Mouse (Mus musculus) C2C12 (cell line): ENCODE measurements around the gene Sntb2. TPM values are rescaled to one million over a fixed set of nuclear protein-coding genes. Genes with fewer than 3 reads are reported as not detected.
"Not testable (repeated sequence)": the region's sequence is repeated elsewhere in the genome, so short reads cannot be mapped to it uniquely, and the experiment has no call there.

ENCODE experiments used
- H3K27me3 ChIP-seq: one replicate; pipeline ENCODE4 v1.6.1; 2011; ENCODE audit not compliant: control insufficient read depth, insufficient read depth, insufficient read length
- H3K36me3 ChIP-seq: one replicate; pipeline ENCODE4 v1.6.1; 2011; ENCODE audit not compliant: control insufficient read depth, insufficient read depth
- H3K4me3 ChIP-seq: one replicate; pipeline ENCODE4 v1.5.1; 2011; ENCODE audit warnings: mild to moderate bottlenecking, control low read depth; ENCODE audit not compliant: poor library complexity, insufficient read depth, severe bottlenecking
- H3K79me2 ChIP-seq: one replicate; pipeline ENCODE4 v1.6.1; 2011; ENCODE audit not compliant: control insufficient read depth, insufficient read depth
- H3K79me3 ChIP-seq: one replicate; pipeline ENCODE4 v1.6.1; 2011; ENCODE audit warnings: low read depth, control low read depth
- H3ac ChIP-seq: one replicate; pipeline ENCODE3; 2011; ENCODE audit warnings: low read depth; ENCODE audit not compliant: control insufficient read depth, insufficient read length
- CEBPB ChIP-seq: IDR thresholded peaks from one replicate; pipeline ENCODE4 v1.6.1; 2011; ENCODE audit warnings: low read depth, mild to moderate bottlenecking, control low read depth, moderate library complexity
- CTCF ChIP-seq: IDR thresholded peaks from one replicate; pipeline ENCODE4 v1.5.1; 2011; ENCODE audit not compliant: control insufficient read depth, insufficient read depth, insufficient read length
- FOSL1 ChIP-seq: IDR thresholded peaks from one replicate; pipeline ENCODE4 v1.8.0; 2011; ENCODE audit warnings: mild to moderate bottlenecking, low read length; ENCODE audit not compliant: poor library complexity, insufficient read depth, severe bottlenecking
- MAX ChIP-seq: IDR thresholded peaks from one replicate; pipeline ENCODE4 v1.6.1; 2011; ENCODE audit warnings: mild to moderate bottlenecking, control low read depth
- MYOD1 ChIP-seq: IDR thresholded peaks from one replicate; pipeline ENCODE4 v1.6.1; 2011; ENCODE audit warnings: low read depth; ENCODE audit not compliant: control insufficient read depth, insufficient read length
- MYOG ChIP-seq: IDR thresholded peaks from one replicate; pipeline ENCODE4 v1.6.1; 2011; ENCODE audit not compliant: control insufficient read depth, insufficient read length; ENCODE audit errors: extremely low read depth
- USF1 ChIP-seq: IDR thresholded peaks from one replicate; pipeline ENCODE4 v1.6.1; 2011; ENCODE audit warnings: low read depth, mild to moderate bottlenecking, control low read depth, moderate library complexity
- polyA plus RNA-seq: library from polyadenylated mRNA; unstranded; fragments of >200 nt; fragmentation: generic; extraction: Trizol; gene quantifications from one replicate; pipeline ENCODE4 v1.2.1, GENCODE M21; 2012; ENCODE audit warnings: missing spikeins

The Sntb2 gene
- polyA plus RNA-seq, 1 experiment = 8.6 TPM

DNA sequence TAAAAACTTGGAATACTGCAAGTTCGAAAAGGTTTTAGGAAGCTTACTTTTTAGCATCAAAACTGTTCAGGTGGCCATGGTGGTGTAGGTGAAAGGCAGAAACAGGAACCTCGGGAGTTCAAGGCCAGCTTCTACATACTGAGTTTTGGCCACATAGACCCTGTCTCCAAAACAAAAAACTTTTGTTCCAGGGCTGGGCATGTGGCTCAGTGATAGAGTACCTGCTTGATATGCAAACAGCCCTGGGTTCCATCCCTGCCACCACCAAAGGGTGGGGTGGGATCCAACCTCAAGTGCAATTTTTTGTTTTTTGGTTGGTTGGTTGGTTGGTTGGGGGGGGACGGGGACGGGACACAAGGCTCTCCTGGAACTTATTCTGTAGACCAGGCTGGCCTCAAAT lies 10.1 kb upstream of the Sntb2 start:
- Histone ChIP-seq H3ac (no peak overlapping the region), H3K79me3 (no peaks in the 10 kb centered on the region), H3K4me3 (no peak overlapping the region), H3K27me3 (no peaks in the 10 kb centered on the region), H3K36me3 (peaks cover 43% of the 10 kb centered on the region), H3K79me2 (no peaks in the 10 kb centered on the region)
- TF ChIP-seq MAX (no peak), USF1 (no peak), MYOD1 (no peak), CTCF (no peak), FOSL1 (no peak), MYOG (no peak), CEBPB (no peak)

DNA sequence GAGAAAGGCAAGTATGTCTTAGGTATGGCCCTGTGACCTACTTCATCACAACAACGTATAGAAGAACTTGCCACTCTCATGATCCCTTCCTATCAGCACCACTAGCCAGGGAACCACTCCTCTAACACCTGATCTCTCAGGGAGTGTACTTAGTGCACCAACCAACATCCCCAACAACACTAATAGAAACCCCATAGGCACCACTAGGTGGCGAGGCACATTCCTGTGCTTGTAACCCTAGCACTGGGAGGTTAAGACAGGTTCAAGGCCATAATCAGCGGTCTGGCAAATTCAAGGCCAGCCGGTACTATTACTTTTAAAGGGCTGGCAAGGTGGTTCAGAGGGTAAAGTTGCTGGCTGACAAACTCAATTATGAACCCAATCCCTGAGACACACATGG lies 8.3 kb upstream of the Sntb2 start:
- Histone ChIP-seq H3K79me3 (no peaks in the 10 kb centered on the region), H3K79me2 (no peaks in the 10 kb centered on the region), H3K27me3 (no peaks in the 10 kb centered on the region), H3ac (no peak overlapping the region), H3K4me3 (no peak overlapping the region), H3K36me3 (peaks cover 28% of the 10 kb centered on the region)
- TF ChIP-seq USF1 = no peak
- no peak for TF ChIP-seq CEBPB
- TF ChIP-seq MAX = no peak
- TF ChIP-seq MYOG = no peak

DNA sequence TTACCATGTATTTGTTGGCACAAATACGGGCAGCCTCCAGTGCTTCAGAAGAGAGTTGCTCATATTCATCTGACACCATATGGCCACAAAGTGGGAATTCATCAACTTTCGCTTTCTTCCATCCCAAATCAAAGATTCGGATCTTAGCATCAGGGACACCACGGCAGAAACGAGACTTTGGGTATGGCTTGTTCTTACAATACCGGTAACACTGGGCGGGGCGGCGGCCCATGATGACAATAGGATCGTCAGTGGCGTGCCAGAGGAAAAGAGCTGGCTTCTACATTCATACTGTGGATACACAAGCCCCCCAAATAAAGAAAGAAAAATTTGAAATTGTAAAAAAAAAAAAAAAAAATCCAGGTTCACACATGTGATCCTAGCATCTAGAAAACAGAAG lies 7.4 kb upstream of the Sntb2 start:
- not testable (repeated sequence) for H3ac ChIP-seq, H3K4me3 ChIP-seq, H3K79me2 ChIP-seq, H3K79me3 ChIP-seq, H3K27me3 ChIP-seq
- peaks cover 19% of the 10 kb centered on the region for H3K36me3 ChIP-seq

DNA sequence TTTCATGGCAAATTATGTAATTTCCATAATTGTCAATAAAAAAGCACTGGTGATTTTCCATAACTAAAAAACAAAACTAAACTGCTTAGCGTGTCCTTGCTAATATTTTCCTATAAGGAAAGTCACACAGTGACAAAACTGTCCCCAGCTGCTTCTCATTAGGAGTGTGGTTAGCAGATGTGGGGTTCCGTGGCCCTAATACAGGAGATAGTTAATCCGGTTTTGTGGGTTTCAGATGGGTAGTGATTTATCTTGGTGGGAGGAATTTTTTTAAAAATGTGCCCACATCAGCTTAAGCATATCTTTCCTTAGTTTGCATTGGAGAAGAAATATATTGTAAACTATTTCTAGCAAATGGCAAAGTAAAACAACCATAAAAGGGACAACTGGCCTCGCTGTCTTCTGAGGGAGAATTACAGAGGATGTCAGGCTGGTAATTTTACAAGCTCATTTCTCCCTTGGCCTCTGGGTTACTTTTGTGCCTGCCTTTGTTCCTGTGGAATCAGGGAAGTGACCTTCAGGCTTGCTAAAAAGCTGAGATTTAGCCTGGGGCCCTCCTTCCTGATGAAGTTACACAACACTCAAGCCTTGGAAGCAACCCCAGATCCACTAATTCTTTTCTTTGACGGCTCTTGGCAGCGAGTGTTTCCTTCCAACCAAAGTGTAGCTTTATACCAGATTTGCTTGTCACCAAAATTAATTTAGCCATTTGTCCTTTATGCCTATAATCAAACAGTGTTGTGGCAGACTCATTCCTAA lies 6.2 kb upstream of the Sntb2 start:
- H3K4me3 ChIP-seq = no peak overlapping the region
- H3ac ChIP-seq = no peak overlapping the region
- H3K79me2 ChIP-seq = no peaks in the 10 kb centered on the region
- no peaks in the 10 kb centered on the region for H3K27me3 ChIP-seq
- peak; percentile 22 for TF ChIP-seq CEBPB
- no peak for TF ChIP-seq USF1
- H3K36me3 ChIP-seq = peaks cover 9% of the 10 kb centered on the region
- no peaks in the 10 kb centered on the region for H3K79me3 ChIP-seq

DNA sequence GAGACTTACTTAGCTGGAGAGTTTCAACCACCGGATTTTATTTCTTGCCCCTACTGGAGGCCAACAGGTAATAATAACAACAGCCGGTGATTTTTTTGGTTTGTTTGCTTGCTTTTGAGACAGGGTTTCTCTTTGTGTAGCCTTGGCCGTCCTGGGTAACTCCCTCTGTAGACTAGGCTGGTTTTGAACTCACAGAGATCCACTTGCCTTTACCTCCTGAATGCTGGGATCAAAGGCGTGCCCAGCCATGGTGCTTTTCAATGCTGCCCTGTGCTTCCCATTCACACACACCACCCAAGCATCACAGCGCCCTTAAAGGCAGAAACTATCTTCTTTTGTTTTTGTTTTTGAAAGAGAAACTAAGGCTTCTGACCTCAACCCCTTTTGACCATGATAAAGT lies 5.6 kb upstream of the Sntb2 start:
- no peak overlapping the region for H3K4me3 ChIP-seq
- no peak overlapping the region for H3ac ChIP-seq
- H3K79me3 ChIP-seq = no peaks in the 10 kb centered on the region
- H3K36me3 ChIP-seq = peaks cover 3% of the 10 kb centered on the region
- no peaks in the 10 kb centered on the region for H3K79me2 ChIP-seq
- no peaks in the 10 kb centered on the region for H3K27me3 ChIP-seq
- TF ChIP-seq FOSL1 = no peak
- TF ChIP-seq CTCF = no peak
- TF ChIP-seq MAX = no peak
- no peak for TF ChIP-seq MYOG
- TF ChIP-seq USF1 = no peak

DNA sequence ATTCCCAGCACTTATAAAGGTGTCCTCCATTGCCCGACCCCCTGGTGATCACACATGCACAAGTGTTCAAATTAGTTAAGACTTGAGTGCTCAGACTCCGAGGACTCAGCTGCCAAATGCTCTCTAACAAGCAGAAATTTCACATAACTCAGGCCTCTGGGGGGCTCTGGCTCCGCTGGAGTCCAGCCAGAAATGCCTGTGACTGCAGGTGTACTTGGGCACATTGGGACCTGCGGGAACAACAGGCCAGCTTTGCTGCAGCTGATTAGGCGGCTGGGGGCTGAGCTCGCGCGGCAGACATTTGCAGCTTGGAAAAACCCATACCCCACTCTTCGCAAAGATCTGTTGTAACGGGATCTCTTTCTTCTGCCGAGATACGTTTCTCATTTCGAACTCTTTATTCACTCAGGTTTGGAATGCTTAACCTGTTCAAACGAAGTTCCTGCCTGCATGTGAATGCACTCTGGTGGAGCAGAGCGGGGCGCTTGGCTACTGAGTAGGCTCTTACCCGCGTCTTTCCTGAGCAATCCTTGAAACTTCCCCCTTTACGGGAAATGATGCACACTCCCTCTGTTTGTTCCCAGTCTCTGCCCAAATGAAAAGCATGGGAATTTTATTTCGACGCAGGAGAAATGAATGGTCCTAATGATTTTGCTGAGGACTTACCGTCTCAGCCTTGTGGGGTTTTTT lies 3.0 kb upstream of the Sntb2 start:
- Histone ChIP-seq H3K4me3 (no peak overlapping the region), H3K36me3 (peaks cover under 1% of the 10 kb centered on the region)

More for the DNA sequence above, 3.0 kb upstream of the Sntb2 start:
- H3K79me3 ChIP-seq = peaks cover 9% of the 10 kb centered on the region
- no peak overlapping the region for H3ac ChIP-seq
- no peaks in the 10 kb centered on the region for H3K27me3 ChIP-seq
- no peak for TF ChIP-seq MYOD1
- TF ChIP-seq CTCF = no peak
- TF ChIP-seq FOSL1 = no peak
- no peak for TF ChIP-seq MAX
- no peak for TF ChIP-seq USF1
- no peak for TF ChIP-seq CEBPB
- TF ChIP-seq MYOG = no peak
- H3K79me2 ChIP-seq = peaks cover 20% of the 10 kb centered on the region
